Mouse (Mus musculus) testis, adult 2 months (tissue): ENCODE results near the gene Prox1.

Experiments
- CTCF ChIP-seq: fragments of 200-500 bp; IDR thresholded peaks from 2 replicates; pipeline ENCODE4 v1.5.1; 2012; ENCODE audit warnings: low read depth, mild to moderate bottlenecking, inconsistent platforms, low read length, moderate library complexity; ENCODE audit not compliant: control insufficient read depth, insufficient read depth, insufficient replicate concordance
- POLR2A ChIP-seq: fragments of 200-500 bp; IDR thresholded peaks from 2 replicates; pipeline ENCODE4 v1.6.1; 2012; ENCODE audit warnings: low read depth, mild to moderate bottlenecking, inconsistent platforms, low read length, moderate library complexity; ENCODE audit not compliant: control insufficient read depth

- TF ChIP-seq POLR2A (no peak), CTCF (no peak)
Measured at GRCm38 (mm10) chr1:190168115-190168514, 2.4 kb downstream of the Prox1 start.
